In the genomic region with DNA sequence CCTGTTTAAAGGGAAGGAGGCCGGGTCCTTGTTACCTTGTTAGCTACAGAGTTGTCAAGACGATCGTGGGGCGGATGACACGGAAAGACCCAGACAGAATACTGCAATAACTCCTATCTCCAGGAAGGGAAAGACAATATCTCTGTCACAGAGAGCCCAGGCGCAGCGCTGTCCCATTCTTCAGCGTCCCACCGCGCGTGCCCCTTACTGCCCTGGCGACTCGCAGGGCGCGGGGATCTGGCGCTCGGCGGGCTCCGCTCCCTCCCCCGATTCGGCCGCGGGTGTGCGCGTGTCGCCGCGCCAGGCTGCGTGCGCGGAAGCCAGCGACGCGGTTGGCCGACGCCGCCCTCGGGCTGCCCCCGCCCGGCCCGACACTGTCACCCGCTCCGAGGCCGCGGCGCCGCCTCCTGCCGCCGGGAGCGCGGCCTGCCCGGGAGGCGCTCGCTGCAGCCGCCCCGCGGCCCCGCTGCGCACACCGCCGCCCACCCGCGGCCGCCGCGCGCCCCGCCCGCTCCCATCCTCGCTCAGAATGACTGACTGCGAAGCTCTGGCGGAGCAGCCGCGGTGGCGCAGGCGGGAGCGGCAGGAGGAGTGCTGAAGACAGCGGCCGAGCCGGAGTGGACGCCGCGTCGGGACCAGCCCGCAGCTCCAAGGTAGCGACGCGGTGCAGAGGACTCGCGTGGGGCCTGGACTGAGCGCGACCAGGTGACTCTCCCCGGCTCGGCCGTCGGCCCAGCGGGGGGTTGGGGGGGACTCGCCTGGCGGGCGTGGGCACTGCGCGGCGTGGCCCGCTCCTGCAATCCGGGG, we compare ENCODE assay signal across 8 mouse cellular contexts. TPM values are rescaled to one million over a fixed set of nuclear protein-coding genes. Genes with fewer than 3 reads are reported as not detected.
A peak's percentile ranks its signal among the peaks of the same experiment; 100 is the strongest.
DNase-seq lines count a peak whose midpoint lies in the region; ATAC-seq lines count a peak whose summit lies in the region.

A gene (plus strand): TSS at position 376 of the 807 bp plus-strand sequence.

- H3K27ac ChIP-seq in embryonic facial prominence, embryonic 10.5 days (replicated peaks), result peak within 1 kb of the TSS; percentile 85
- peak within 1 kb of the TSS; percentile 57; the same call in 1 of the 2 replicates for H3K27ac ChIP-seq in limb, embryonic 11.5 days (replicated peaks; ENCODE audit: low read depth, low read length)
- peak within 1 kb of the TSS; percentile 88 for H3K27ac ChIP-seq in midbrain, embryonic 12.5 days (replicated peaks)

- peak; percentile 86 for ATAC-seq in limb, embryonic 11.5 days (ENCODE audit: insufficient number of reproducible peaks, low FRiP score, low TSS enrichment, low read depth)
- ATAC-seq in midbrain, embryonic 12.5 days (ENCODE audit: low FRiP score, low read depth), result peak; percentile 95

- peak within 1 kb of the TSS; percentile 83 for H3K4me3 ChIP-seq in embryonic facial prominence, embryonic 10.5 days
- H3K4me3 ChIP-seq in limb, embryonic 11.5 days (ENCODE audit: low read depth, low read length), result peak within 1 kb of the TSS; percentile 82
- H3K4me3 ChIP-seq in midbrain, embryonic 12.5 days, result peak within 1 kb of the TSS; percentile 88

- DNase-seq in layer of hippocampus, adult 11-12 months (ENCODE audit: low spot score), result peak; percentile 56
- no peak for DNase-seq in layer of hippocampus, adult 9-10 months (ENCODE audit: low spot score)
- peak; percentile 78 for DNase-seq in embryonic facial prominence, embryonic 10.5 days (ENCODE audit: low spot score)
- peak; percentile 40 to 54 for DNase-seq in heart, adult 18-20 months
- DNase-seq in kidney, adult 11 months, result peak; percentile 55
- peak; percentile 68 for DNase-seq in limb, embryonic 11.5 days (ENCODE audit: low spot score)
- DNase-seq in spleen, postnatal 10 days (ENCODE audit: low spot score in 2 of 2), result peak; percentile 7 to 30

- peak within 1 kb of the TSS; percentile 93 for H3K4me2 ChIP-seq in limb, embryonic 11.5 days (ENCODE audit: low read depth, severe bottlenecking)
- H3K4me2 ChIP-seq in midbrain, embryonic 12.5 days (replicated peaks), result peak within 1 kb of the TSS; percentile 89

- 1% methylated on average over 105 of the region's 105 CpGs for WGBS in embryonic facial prominence, embryonic 10.5 days
- WGBS in limb, embryonic 11.5 days, result under 1% methylated on average over 105 of the region's 105 CpGs
- WGBS in midbrain, embryonic 12.5 days, result under 1% methylated on average over 91 of the region's 105 CpGs

- no peaks in the 10 kb centered on the region for H3K36me3 ChIP-seq in embryonic facial prominence, embryonic 10.5 days (replicated peaks)
- no peaks in the 10 kb centered on the region for H3K36me3 ChIP-seq in limb, embryonic 11.5 days (ENCODE audit: control insufficient read depth, insufficient read depth, low read length)
- H3K36me3 ChIP-seq in midbrain, embryonic 12.5 days, result no peaks in the 10 kb centered on the region

- H3K9ac ChIP-seq in limb, embryonic 11.5 days (ENCODE audit: low read length), result peak within 1 kb of the TSS; percentile 84
- peak within 1 kb of the TSS; percentile 78 for H3K9ac ChIP-seq in midbrain, embryonic 12.5 days (replicated peaks)

- H3K27me3 ChIP-seq in embryonic facial prominence, embryonic 10.5 days (replicated peaks; ENCODE audit: low read depth, poor library complexity, severe bottlenecking), result peaks cover 30% of the 10 kb centered on the region
- H3K27me3 ChIP-seq in limb, embryonic 11.5 days (ENCODE audit: control insufficient read depth, insufficient read depth, low read length), result no peaks in the 10 kb centered on the region
- H3K27me3 ChIP-seq in midbrain, embryonic 12.5 days, result peaks cover 9% of the 10 kb centered on the region

- peaks cover 25% of the 10 kb centered on the region for H3K4me1 ChIP-seq in embryonic facial prominence, embryonic 10.5 days
- H3K4me1 ChIP-seq in limb, embryonic 11.5 days (ENCODE audit: control insufficient read depth, insufficient read depth, low read length), result 0 out of 2 replicates have a peak, but pooled peaks cover 4% of the 10 kb centered on the region
- peaks cover 11% of the 10 kb centered on the region for H3K4me1 ChIP-seq in midbrain, embryonic 12.5 days

- H3K9me3 ChIP-seq in embryonic facial prominence, embryonic 10.5 days, result no peaks in the 10 kb centered on the region
- H3K9me3 ChIP-seq in limb, embryonic 11.5 days (ENCODE audit: control insufficient read depth, low read length), result no peaks in the 10 kb centered on the region
- no peaks in the 10 kb centered on the region for H3K9me3 ChIP-seq in midbrain, embryonic 12.5 days

RNA-seq across cellular contexts. Expression of the gene that starts here (rescaled TPM):
- 2.9 and 4.3 TPM in 2 replicates for polyA plus RNA-seq in embryonic facial prominence, embryonic 10.5 days (2016; fragmentation: Nextera tagmentation; extraction: Ambion mirVana)
- 1 to 10 TPM; 1.1 to 2.8 TPM for total RNA-seq in heart, adult 18-20 months (2021)
- 10.8 and 13.1 TPM in 2 replicates for polyA plus RNA-seq in limb, embryonic 11.5 days (2014; fragmentation: Nextera tagmentation; extraction: Ambion mirVana)
- 9.9 and 12.2 TPM in 2 replicates for polyA plus RNA-seq in midbrain, embryonic 12.5 days (2016; fragmentation: Nextera tagmentation; extraction: Ambion mirVana)
